Mouse (Mus musculus) CD4-positive, CD25-positive, alpha-beta regulatory T cell (primary cell): ENCODE results near the gene D630036H23Rik. TPM values are rescaled to one million over a fixed set of nuclear protein-coding genes. Genes with fewer than 3 reads are reported as not detected.

Experiments used
- polyA plus RNA-seq: library from polyadenylated mRNA; unstranded; fragments of 100-300 nt; shearing (Covaris generic); gene quantifications from one replicate; pipeline ENCODE4 v1.2.1, GENCODE M21; 2017

The D630036H23Rik gene
- 0.31 TPM for polyA plus RNA-seq

GRCm38 (mm10) chr12:36381441-36382340 is at the start of gene D630036H23Rik, which contains the start of gene Ispd:
Gene D630036H23Rik, minus strand, starts transcription at chr12:36382181.
Gene Ispd, plus strand, starts transcription at chr12:36381450.

Other genes with a start within 250 kb of the D630036H23Rik start
- gene Ankmy2, start 225.1 kb downstream of the D630036H23Rik start, polyA plus RNA-seq: 42.5 TPM
- 190 TPM for gene Bzw2, start 224.1 kb downstream of the D630036H23Rik start, polyA plus RNA-seq
- gene Lrrc72, start 128.8 kb downstream of the D630036H23Rik start, polyA plus RNA-seq: not detected
- gene Sostdc1, start 68.0 kb downstream of the D630036H23Rik start, polyA plus RNA-seq: 0.36 TPM
- 1.2 TPM for gene Ispd, start 731 bp downstream of the D630036H23Rik start, polyA plus RNA-seq